Mouse (Mus musculus) C2C12 (cell line): Measurements from ENCODE around the gene Atp1b2.

Experiments
- CTCF ChIP-seq: IDR thresholded peaks from one replicate; pipeline ENCODE4 v1.5.1; 2011; ENCODE audit not compliant: control insufficient read depth, insufficient read depth, insufficient read length
- MAX ChIP-seq: IDR thresholded peaks from one replicate; pipeline ENCODE4 v1.6.1; 2011; ENCODE audit warnings: mild to moderate bottlenecking, control low read depth

- TF ChIP-seq MAX (no peak), CTCF (no peak)
Observed at GRCm38 (mm10) chr11:69629802-69630201, 24.1 kb upstream of the Atp1b2 start.
